ENCODE assay signal across 20 mouse cellular contexts in the genomic region with DNA sequence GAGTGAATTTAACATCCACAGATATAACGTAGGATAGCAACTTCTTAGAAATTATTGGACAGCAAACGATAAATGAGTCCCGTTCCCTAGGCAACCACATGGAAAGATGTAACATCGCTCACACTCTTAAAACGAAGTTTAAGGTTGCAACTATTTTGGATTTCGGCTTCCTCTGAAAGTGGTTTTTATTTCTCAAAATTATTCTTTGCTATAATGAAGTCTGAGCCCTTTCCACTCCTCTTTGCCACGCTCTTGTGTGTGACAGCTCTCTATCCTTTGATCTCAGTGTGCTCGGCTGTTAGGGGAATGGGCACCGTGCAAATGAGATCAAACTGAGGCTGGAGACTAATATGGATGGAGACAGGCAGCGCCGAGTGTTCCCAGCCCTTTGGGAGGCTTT.
DNase-seq lines count a peak whose midpoint lies in the region; ATAC-seq and TF ChIP-seq lines count a peak whose summit lies in the region.
"Had no signal": no experiment of that assay in that cellular context is flagged by ENCODE, and none has a peak within 500 bp of the region (broad histone marks: within the 10 kb centered on the region; RNA-seq: fewer than 3 reads in every experiment).

No protein-coding gene starts in this region.

- no peak for TF ChIP-seq POLR2A in lung, adult 2 months (IDR thresholded peaks at IDR 0.05; ENCODE audit: borderline replicate concordance, extremely low read depth, low read depth, low read length)

- no peak overlapping the region for H3K4me2 ChIP-seq in hindbrain, embryonic 14.5 days (replicated peaks)
- H3K4me2 ChIP-seq in midbrain, embryonic 12.5 days (replicated peaks), result no peak overlapping the region
- H3K4me2 ChIP-seq: heart, embryonic 12.5 days; neural tube, embryonic 15.5 days had no signal

- 54% methylated on average over 11 of the region's 11 CpGs for WGBS in hindbrain, embryonic 10.5 days
- 38% methylated on average over 11 of the region's 11 CpGs for WGBS in hindbrain, embryonic 14.5 days
- 38% methylated on average over 11 of the region's 11 CpGs for WGBS in midbrain, embryonic 12.5 days
- 72% methylated on average over 11 of the region's 11 CpGs for WGBS in lung, adult 2 months

- H3K27me3 ChIP-seq in hindbrain, embryonic 10.5 days (ENCODE audit: insufficient read depth, poor library complexity, severe bottlenecking), result no peaks in the 10 kb centered on the region
- H3K27me3 ChIP-seq in hindbrain, embryonic 14.5 days (ENCODE audit: control insufficient read depth, insufficient read depth, low read length), result no peaks in the 10 kb centered on the region
- H3K27me3 ChIP-seq in midbrain, embryonic 12.5 days, result no peaks in the 10 kb centered on the region
- H3K27me3 ChIP-seq: heart, embryonic 12.5 days; neural tube, embryonic 15.5 days had no signal

- H3K4me3 ChIP-seq in hindbrain, embryonic 10.5 days, result no peak overlapping the region
- no peak overlapping the region for H3K4me3 ChIP-seq in hindbrain, embryonic 14.5 days (replicated peaks; ENCODE audit: low read length)
- H3K4me3 ChIP-seq in midbrain, embryonic 12.5 days, result no peak overlapping the region
- H3K4me3 ChIP-seq in lung, adult 2 months (replicated peaks; ENCODE audit: extremely low read depth, low read depth, low read length), result no peak overlapping the region
- H3K4me3 ChIP-seq: heart, embryonic 12.5 days; neural tube, embryonic 15.5 days had no signal

- H3K36me3 ChIP-seq in hindbrain, embryonic 10.5 days, result no peaks in the 10 kb centered on the region
- H3K36me3 ChIP-seq in hindbrain, embryonic 14.5 days (replicated peaks; ENCODE audit: control insufficient read depth, insufficient read depth), result no peaks in the 10 kb centered on the region
- H3K36me3 ChIP-seq in midbrain, embryonic 12.5 days, result no peaks in the 10 kb centered on the region
- H3K36me3 ChIP-seq: heart, embryonic 12.5 days; neural tube, embryonic 15.5 days had no signal

- H3K9ac ChIP-seq in hindbrain, embryonic 14.5 days, result no peak overlapping the region
- H3K9ac ChIP-seq in midbrain, embryonic 12.5 days (replicated peaks), result no peak overlapping the region
- H3K9ac ChIP-seq: heart, embryonic 12.5 days; neural tube, embryonic 15.5 days had no signal

- no peak for TF ChIP-seq CTCF in lung, adult 2 months (IDR thresholded peaks at IDR 0.05; ENCODE audit: insufficient read depth, low read length)

- no peaks in the 10 kb centered on the region for H3K9me3 ChIP-seq in hindbrain, embryonic 10.5 days
- H3K9me3 ChIP-seq in hindbrain, embryonic 14.5 days (ENCODE audit: control insufficient read depth, low read length), result no peaks in the 10 kb centered on the region
- no peaks in the 10 kb centered on the region for H3K9me3 ChIP-seq in midbrain, embryonic 12.5 days
- H3K9me3 ChIP-seq: heart, embryonic 12.5 days; neural tube, embryonic 15.5 days had no signal

- H3K27ac ChIP-seq in hindbrain, embryonic 10.5 days, result 0 out of 2 replicates have a peak overlapping the region, but pooled peaks have one; percentile 13
- H3K27ac ChIP-seq in hindbrain, embryonic 14.5 days, result no peak overlapping the region
- peak overlapping the region; percentile 75 for H3K27ac ChIP-seq in midbrain, embryonic 12.5 days (replicated peaks)
- H3K27ac ChIP-seq: neural tube, embryonic 15.5 days had no signal

- peaks cover 20% of the 10 kb centered on the region for H3K4me1 ChIP-seq in hindbrain, embryonic 10.5 days (replicated peaks)
- H3K4me1 ChIP-seq in hindbrain, embryonic 14.5 days (replicated peaks; ENCODE audit: control insufficient read depth, insufficient read depth, low read length), result 0 out of 2 replicates have a peak, but pooled peaks cover 2% of the 10 kb centered on the region
- H3K4me1 ChIP-seq in midbrain, embryonic 12.5 days, result peaks cover 13% of the 10 kb centered on the region
- H3K4me1 ChIP-seq in lung, adult 2 months (ENCODE audit: control insufficient read depth, insufficient read depth, low read length), result no peaks in the 10 kb centered on the region

- peak; percentile 29 for DNase-seq in embryo, embryonic 10 days (ENCODE audit: low spot score)
- no peak for DNase-seq in embryo, embryonic 10.5 days (ENCODE audit: low spot score)
- no peak for DNase-seq in hindbrain, embryonic 10.5 days (ENCODE audit: low spot score)
- DNase-seq in hindbrain, embryonic 14.5 days (ENCODE audit: low spot score), result no peak
- DNase-seq in lung, adult 2 months, result no peak
- no peak for DNase-seq in cerebellum, adult 18-20 months
- DNase-seq: adrenal gland, postnatal 10 days; cerebellum, postnatal 10 days; heart, adult 11 months; heart, postnatal 10 days; kidney, postnatal 4 days; layer of hippocampus, adult 9-11 months; lung, postnatal 10 days; thymus, adult 18-20 months; thymus, postnatal 36 days had no signal

- no peak for ATAC-seq in hindbrain, embryonic 14.5 days (ENCODE audit: low FRiP score)
- peak; percentile 93 for ATAC-seq in midbrain, embryonic 12.5 days (ENCODE audit: low FRiP score, low read depth)
- ATAC-seq: activated CD4-positive, CD25-positive, alpha-beta regulatory T cell, adult 4 months; intestine, postnatal 0 days had no signal
